Mouse (Mus musculus): ENCODE measurements around the gene Tmem125. TPM values are rescaled to one million over a fixed set of nuclear protein-coding genes. Genes with fewer than 3 reads are reported as not detected.

The Tmem125 gene
- total RNA-seq, 2 experiments from 2014 or later: not detected

Other genes with a start within 250 kb of the Tmem125 start
- 10 to 100 TPM; 20.0 to 21.6 TPM for gene Szt2, start 134.8 kb downstream of the Tmem125 start, total RNA-seq (2021)
- gene Med8, start 134.7 kb downstream of the Tmem125 start, total RNA-seq (2021): 10 to 100 TPM; 69.6 to 74.0 TPM
- gene Elovl1, start 116.0 kb downstream of the Tmem125 start, total RNA-seq (2021): 100 to 1,000 TPM in 1 of 2 experiments, 10 to 100 TPM in 1; 91.2 to 115 TPM
- gene Cdc20, start 106.7 kb downstream of the Tmem125 start, total RNA-seq (2021): 1 to 10 TPM; 7.6 to 8.5 TPM
- under 1 TPM in 1 of 2 experiments, not detected in 1; 0.13 TPM for gene Mpl, start 86.5 kb downstream of the Tmem125 start, total RNA-seq (2021)
- 10 to 100 TPM; 31.9 to 61.4 TPM for gene Tie1, start 54.0 kb downstream of the Tmem125 start, total RNA-seq (2021)
- gene 2610528J11Rik, start 17.0 kb downstream of the Tmem125 start, total RNA-seq (2021): not detected
- gene Cfap57, start 76.7 kb upstream of the Tmem125 start, total RNA-seq (2021): not detected
- gene Ebna1bp2, start 76.8 kb upstream of the Tmem125 start, total RNA-seq (2021): 10 to 100 TPM; 82.2 to 94.1 TPM
- gene Olfr62, start 114.9 kb upstream of the Tmem125 start, total RNA-seq (2021): not detected
- gene Olfr1342, start 148.7 kb upstream of the Tmem125 start, total RNA-seq (2021): not detected
- not detected for gene Olfr1341, start 159.5 kb upstream of the Tmem125 start, total RNA-seq (2021)
- not detected for gene Olfr1340, start 176.1 kb upstream of the Tmem125 start, total RNA-seq (2021)
- gene Olfr1339, start 188.1 kb upstream of the Tmem125 start, total RNA-seq (2021): not detected
- not detected for gene Olfr1338, start 214.7 kb upstream of the Tmem125 start, total RNA-seq (2021)
- not detected for gene Olfr1337, start 238.5 kb upstream of the Tmem125 start, total RNA-seq (2021)